Mouse (Mus musculus): Measurements from ENCODE around the gene Brd7. TPM values are rescaled to one million over a fixed set of nuclear protein-coding genes. Genes with fewer than 3 reads are reported as not detected.

The Brd7 gene
- polyA plus RNA-seq, 1 experiment from 2014 or later = 23.7 TPM

DNA sequence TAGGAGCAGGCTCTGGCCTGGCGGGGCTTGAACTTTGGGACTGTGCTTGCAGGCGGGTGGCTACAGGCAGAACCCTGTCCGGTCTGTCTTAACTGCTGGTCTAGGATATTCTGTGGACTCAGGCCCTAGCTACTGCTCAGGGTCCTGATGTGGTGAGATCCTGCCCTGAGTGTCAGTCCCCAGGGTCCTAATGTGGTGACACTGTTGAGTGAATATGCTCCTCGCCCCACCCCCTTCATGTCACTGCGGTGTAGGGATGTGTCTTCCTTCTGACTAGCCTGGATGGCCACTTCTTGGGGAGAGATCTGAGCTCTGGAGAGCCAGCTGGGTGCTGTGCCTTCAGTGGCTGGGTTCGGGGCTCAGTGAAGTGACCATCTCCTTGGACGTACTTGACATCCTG lies 52.1 kb downstream of the Brd7 start:
- 0 out of 2 replicates have a peak, but pooled peaks have one; percentile 10 for ATAC-seq (ENCODE audit: low read depth)
- H3K4me1 ChIP-seq (ENCODE audit: control insufficient read depth, low read depth, low read length) = peaks cover 3% of the 10 kb centered on the region; the same call in 1 of the 2 replicates
- H3K27ac ChIP-seq (ENCODE audit: low read length) = no peak overlapping the region
- H3K4me2 ChIP-seq (ENCODE audit: low read depth, low read length) = no peak overlapping the region
- no peak overlapping the region for H3K9ac ChIP-seq (ENCODE audit: low read depth, low read length)
- peaks cover 41% of the 10 kb centered on the region for H3K36me3 ChIP-seq (ENCODE audit: control insufficient read depth, insufficient read depth)
- WGBS (ENCODE audit: insufficient replicate concordance) = 82% methylated on average over 7 of the region's 7 CpGs
- H3K9me3 ChIP-seq (replicated peaks; ENCODE audit: control insufficient read depth, low read length) = no peaks in the 10 kb centered on the region
- H3K27me3 ChIP-seq (ENCODE audit: control insufficient read depth, insufficient read depth, low read depth, low read length) = no peaks in the 10 kb centered on the region
- H3K4me3 ChIP-seq (ENCODE audit: low read depth, low read length) = no peak overlapping the region

DNA sequence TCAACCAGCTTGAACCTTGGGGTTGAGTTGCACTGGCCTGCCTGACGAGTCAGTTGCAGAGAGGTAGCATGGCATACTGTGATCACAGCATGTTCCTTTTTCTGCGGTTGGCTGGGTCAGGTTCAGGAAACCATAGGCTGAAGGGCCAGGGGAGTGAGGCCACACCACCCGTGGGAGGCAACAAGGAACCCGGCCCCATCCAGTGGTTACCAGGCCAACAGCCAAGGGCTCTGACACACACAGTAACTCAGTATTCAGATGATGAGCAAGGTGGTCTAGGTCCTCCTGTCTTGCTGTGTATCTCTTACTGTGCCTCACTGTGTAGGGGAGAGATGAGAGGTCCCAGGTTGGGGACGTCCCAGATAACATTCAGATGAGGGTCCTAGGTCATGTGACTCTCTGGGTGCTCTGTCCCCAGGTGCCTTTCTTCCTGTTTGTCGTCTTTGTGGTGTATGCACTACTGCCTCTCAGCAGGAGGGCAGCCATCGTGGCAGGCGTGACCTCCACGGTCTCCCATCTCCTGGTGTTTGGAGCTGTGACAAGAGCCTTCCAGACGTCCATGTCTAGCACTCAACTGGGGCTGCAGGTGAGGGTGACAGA lies 52.6 kb downstream of the Brd7 start:
- WGBS (ENCODE audit: insufficient replicate concordance) = 57% methylated on average over 10 of the region's 10 CpGs
- no peak for ATAC-seq (ENCODE audit: low read depth)
- peaks cover 41% of the 10 kb centered on the region for H3K36me3 ChIP-seq (ENCODE audit: control insufficient read depth, insufficient read depth)

DNA sequence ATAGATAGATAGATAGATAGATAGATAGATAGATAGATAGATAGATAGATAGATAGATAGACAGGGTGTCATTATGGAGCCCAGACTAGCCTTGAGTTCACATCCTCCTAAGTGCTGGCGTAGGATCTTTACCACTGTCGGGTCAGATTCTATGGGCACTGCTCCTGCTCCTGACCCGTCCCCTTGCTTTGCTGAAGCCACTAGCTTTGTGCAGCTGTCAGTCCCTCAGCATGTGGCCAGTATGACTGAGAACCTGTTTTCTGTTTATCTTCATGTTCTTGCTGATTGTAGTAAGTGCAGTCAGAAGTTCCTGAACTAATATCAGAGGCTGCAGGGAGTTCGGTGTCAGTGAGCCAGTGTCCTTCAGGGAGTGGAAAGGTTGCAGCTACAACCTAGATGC lies 54.3 kb downstream of the Brd7 start:
- H3K4me2 ChIP-seq (ENCODE audit: low read depth, low read length) = no peak overlapping the region
- ATAC-seq (ENCODE audit: low read depth) = no peak
- H3K27ac ChIP-seq (ENCODE audit: low read length) = no peak overlapping the region
- no peak overlapping the region for H3K4me3 ChIP-seq (ENCODE audit: low read depth, low read length)
- H3K36me3 ChIP-seq (ENCODE audit: control insufficient read depth, insufficient read depth) = peaks cover 36% of the 10 kb centered on the region
- 88% methylated on average over 4 of the region's 4 CpGs for WGBS (ENCODE audit: insufficient replicate concordance)
- H3K27me3 ChIP-seq (ENCODE audit: control insufficient read depth, insufficient read depth, low read depth, low read length) = no peaks in the 10 kb centered on the region
- H3K4me1 ChIP-seq (ENCODE audit: control insufficient read depth, low read depth, low read length) = peaks cover 13% of the 10 kb centered on the region
- no peaks in the 10 kb centered on the region for H3K9me3 ChIP-seq (replicated peaks; ENCODE audit: control insufficient read depth, low read length)
- no peak overlapping the region for H3K9ac ChIP-seq (ENCODE audit: low read depth, low read length)

More for the DNA sequence above, 52.6 kb downstream of the Brd7 start:
- no peak overlapping the region for H3K4me3 ChIP-seq (ENCODE audit: low read depth, low read length)
- H3K4me2 ChIP-seq (ENCODE audit: low read depth, low read length) = no peak overlapping the region
- H3K27me3 ChIP-seq (ENCODE audit: control insufficient read depth, insufficient read depth, low read depth, low read length) = no peaks in the 10 kb centered on the region
- peaks cover 3% of the 10 kb centered on the region; the same call in 1 of the 2 replicates for H3K4me1 ChIP-seq (ENCODE audit: control insufficient read depth, low read depth, low read length)
- H3K9me3 ChIP-seq (replicated peaks; ENCODE audit: control insufficient read depth, low read length) = no peaks in the 10 kb centered on the region
- no peak overlapping the region for H3K27ac ChIP-seq (ENCODE audit: low read length)
- no peak overlapping the region for H3K9ac ChIP-seq (ENCODE audit: low read depth, low read length)

DNA sequence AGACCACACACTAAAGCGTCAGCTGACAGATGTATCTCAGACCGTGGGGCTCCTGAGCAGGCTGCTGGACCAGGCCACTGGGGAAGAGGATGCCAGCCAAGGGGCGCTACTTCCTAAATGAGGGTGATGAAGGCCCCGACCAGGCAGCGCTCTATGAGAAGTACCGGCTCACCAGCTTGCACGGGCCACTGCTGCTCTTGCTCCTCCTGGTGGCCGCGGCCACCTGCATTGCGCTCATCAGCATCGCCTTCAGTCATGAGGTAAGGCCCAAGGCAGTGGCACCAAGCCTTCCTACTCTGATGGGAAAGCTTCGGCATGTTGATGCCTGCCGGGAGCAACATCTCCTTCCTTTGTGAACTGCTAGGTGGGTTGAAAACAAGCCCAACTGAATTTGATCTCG lies 55.5 kb downstream of the Brd7 start:
- no peak for ATAC-seq (ENCODE audit: low read depth)
- Histone ChIP-seq H3K9ac (ENCODE audit: low read depth, low read length) (no peak overlapping the region), H3K4me2 (ENCODE audit: low read depth, low read length) (no peak overlapping the region), H3K4me1 (ENCODE audit: control insufficient read depth, low read depth, low read length) (peaks cover 25% of the 10 kb centered on the region), H3K27me3 (ENCODE audit: control insufficient read depth, insufficient read depth, low read depth, low read length) (no peaks in the 10 kb centered on the region), H3K36me3 (ENCODE audit: control insufficient read depth, insufficient read depth) (peaks cover 36% of the 10 kb centered on the region), H3K9me3 (replicated peaks; ENCODE audit: control insufficient read depth, low read length) (no peaks in the 10 kb centered on the region), H3K4me3 (ENCODE audit: low read depth, low read length) (no peak overlapping the region), H3K27ac (ENCODE audit: low read length) (no peak overlapping the region)
- 71% methylated on average over 14 of the region's 14 CpGs for WGBS (ENCODE audit: insufficient replicate concordance)

DNA sequence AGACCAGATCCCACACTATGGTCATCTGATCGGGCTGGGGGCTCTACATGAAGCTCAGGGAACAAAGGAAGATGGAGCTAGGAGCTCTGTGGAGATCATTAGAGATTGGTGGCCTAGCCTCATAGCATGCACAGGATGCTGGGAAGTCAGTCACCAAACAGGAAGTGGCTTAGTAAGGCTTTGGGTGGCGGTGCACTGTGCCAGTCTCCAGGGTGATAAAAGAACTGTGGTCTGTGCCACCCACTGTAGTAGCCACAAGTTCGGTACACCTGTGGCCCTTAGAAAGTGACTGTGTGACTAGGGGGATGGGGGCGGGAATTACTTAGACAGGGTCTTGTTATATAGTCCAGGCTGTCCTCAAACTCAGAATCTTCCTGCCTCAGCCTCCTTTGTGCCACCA lies 56.2 kb downstream of the Brd7 start:
- Histone ChIP-seq H3K4me1 (ENCODE audit: control insufficient read depth, low read depth, low read length) (peaks cover 32% of the 10 kb centered on the region), H3K4me2 (ENCODE audit: low read depth, low read length) (no peak overlapping the region), H3K4me3 (ENCODE audit: low read depth, low read length) (no peak overlapping the region), H3K27me3 (ENCODE audit: control insufficient read depth, insufficient read depth, low read depth, low read length) (no peaks in the 10 kb centered on the region), H3K27ac (ENCODE audit: low read length) (no peak overlapping the region), H3K36me3 (ENCODE audit: control insufficient read depth, insufficient read depth) (peaks cover 31% of the 10 kb centered on the region), H3K9ac (ENCODE audit: low read depth, low read length) (no peak overlapping the region), H3K9me3 (replicated peaks; ENCODE audit: control insufficient read depth, low read length) (no peaks in the 10 kb centered on the region)
- 62% methylated on average over 4 of the region's 4 CpGs for WGBS (ENCODE audit: insufficient replicate concordance)
- ATAC-seq (ENCODE audit: low read depth) = no peak

DNA sequence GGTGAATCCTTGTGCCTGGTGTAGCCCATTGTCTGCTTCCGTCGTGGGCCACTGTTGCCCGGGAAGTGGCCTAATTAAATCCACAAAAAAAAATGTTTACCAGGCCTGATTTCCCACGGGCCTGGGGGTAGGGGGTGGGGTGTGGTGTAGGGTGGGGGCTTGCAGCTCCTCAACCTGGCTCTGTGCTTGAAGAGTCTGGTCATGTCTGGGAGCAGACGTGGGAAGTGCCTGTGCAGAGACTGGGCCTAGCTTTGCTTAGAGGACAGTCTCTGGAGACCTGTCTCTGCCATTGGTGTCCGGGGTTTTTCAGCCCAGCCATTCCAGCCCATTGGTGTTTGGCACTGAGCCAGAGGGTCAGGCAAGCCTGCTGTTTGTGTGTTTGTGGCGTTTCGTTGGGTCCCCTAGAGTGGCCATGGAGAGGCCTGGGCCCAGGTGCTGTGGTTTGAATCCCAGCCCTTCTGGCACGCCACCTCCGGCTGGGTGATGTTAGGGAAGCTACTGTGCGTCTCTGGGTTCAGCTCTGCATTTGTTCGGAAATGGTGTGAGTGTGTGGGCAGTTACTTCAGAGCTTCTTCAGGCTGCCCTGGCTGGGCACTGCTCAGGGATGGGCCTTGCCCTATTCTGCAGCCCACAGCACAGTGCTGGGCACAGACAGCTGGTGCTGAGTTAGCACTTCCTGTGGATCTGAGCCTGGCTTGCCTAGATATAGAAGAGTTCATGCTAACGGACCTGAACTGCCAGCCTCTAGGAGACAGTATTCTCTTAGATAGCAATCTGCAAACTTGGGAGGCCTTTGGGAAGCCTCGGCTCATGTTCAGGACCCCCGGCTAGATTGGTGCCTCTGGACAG lies 60.2 kb downstream of the Brd7 start:
- peak overlapping the region; percentile 54 for H3K4me3 ChIP-seq (ENCODE audit: low read depth, low read length)
- no peaks in the 10 kb centered on the region for H3K27me3 ChIP-seq (ENCODE audit: control insufficient read depth, insufficient read depth, low read depth, low read length)
- peak; percentile 45 for ATAC-seq (ENCODE audit: low read depth)
- H3K9me3 ChIP-seq (replicated peaks; ENCODE audit: control insufficient read depth, low read length) = no peaks in the 10 kb centered on the region
- peak overlapping the region; percentile 91 for H3K27ac ChIP-seq (ENCODE audit: low read length)
- peaks cover 70% of the 10 kb centered on the region for H3K4me1 ChIP-seq (ENCODE audit: control insufficient read depth, low read depth, low read length)
- H3K9ac ChIP-seq (ENCODE audit: low read depth, low read length) = peak overlapping the region; percentile 63
- H3K4me2 ChIP-seq (ENCODE audit: low read depth, low read length) = peak overlapping the region; percentile 65
- H3K36me3 ChIP-seq (ENCODE audit: control insufficient read depth, insufficient read depth) = peaks cover 12% of the 10 kb centered on the region
- WGBS (ENCODE audit: insufficient replicate concordance) = 43% methylated on average over 15 of the region's 15 CpGs

DNA sequence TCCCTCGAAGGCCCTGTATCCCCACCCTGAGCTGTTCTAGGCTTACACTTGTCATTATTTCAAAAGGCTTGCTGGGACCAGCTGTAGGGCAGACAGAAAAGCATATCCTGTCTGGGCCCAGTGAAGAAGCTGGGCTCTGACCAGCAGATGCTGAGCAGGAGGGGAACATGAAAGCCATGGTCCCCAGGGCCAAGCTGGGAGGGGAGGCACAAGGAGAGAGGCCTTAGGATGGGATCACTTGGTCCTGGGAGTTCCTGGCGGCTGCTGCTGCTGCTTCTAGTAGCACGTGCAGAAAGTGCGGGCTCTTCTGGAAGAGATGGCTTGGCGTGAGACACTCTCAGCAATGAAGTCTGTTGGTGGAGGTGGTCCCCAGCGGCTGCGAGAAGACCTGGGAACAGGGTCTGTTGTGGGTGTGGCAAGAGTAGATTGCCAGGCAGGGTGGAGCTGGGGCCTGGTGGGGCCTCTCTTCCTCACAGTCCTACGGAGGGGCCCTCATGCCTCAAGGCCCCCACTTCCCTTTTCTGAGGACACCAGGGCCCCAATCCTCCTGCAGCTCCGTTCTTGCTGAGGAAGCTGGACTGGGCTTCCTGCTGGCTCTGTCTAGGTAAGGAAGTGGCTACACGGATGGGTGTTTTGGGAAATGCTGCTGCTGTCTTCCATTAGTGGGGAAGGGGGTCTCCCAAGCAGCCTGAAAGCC lies 61.9 kb downstream of the Brd7 start:
- peak overlapping the region; percentile 54 for H3K4me3 ChIP-seq (ENCODE audit: low read depth, low read length)
- no peaks in the 10 kb centered on the region for H3K9me3 ChIP-seq (replicated peaks; ENCODE audit: control insufficient read depth, low read length)
- no peaks in the 10 kb centered on the region for H3K27me3 ChIP-seq (ENCODE audit: control insufficient read depth, insufficient read depth, low read depth, low read length)
- H3K36me3 ChIP-seq (ENCODE audit: control insufficient read depth, insufficient read depth) = no peaks in the 10 kb centered on the region; the same call in 1 of the 2 replicates
- 18% methylated on average over 10 of the region's 10 CpGs for WGBS (ENCODE audit: insufficient replicate concordance)
- peak overlapping the region; percentile 63 for H3K9ac ChIP-seq (ENCODE audit: low read depth, low read length)
- H3K27ac ChIP-seq (ENCODE audit: low read length) = peak overlapping the region; percentile 91
- peaks cover 71% of the 10 kb centered on the region for H3K4me1 ChIP-seq (ENCODE audit: control insufficient read depth, low read depth, low read length)
- peak overlapping the region; percentile 65 for H3K4me2 ChIP-seq (ENCODE audit: low read depth, low read length)
- ATAC-seq (ENCODE audit: low read depth) = peak; percentile 83

DNA sequence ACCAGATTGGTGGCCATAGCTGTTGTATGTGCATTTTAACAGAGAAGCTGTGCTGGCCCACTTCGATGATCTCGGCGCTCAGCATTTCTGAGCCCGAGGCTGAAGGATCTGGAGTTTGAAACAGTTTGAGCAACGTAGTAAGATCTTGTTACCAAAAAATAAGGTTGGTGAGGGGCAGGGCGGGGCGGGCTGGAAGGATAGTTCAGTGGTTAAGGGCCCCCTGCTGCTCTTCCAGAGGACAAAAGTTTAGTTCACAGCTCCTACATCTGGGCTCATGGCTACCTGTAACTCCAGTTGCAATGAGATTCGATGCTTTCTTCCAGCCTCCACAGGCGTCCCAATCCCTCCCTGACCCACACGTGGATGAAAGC lies 63.3 kb downstream of the Brd7 start:
- H3K4me2 ChIP-seq (ENCODE audit: low read depth, low read length) = peak overlapping the region; percentile 47
- H3K27me3 ChIP-seq (ENCODE audit: control insufficient read depth, insufficient read depth, low read depth, low read length) = no peaks in the 10 kb centered on the region
- no peaks in the 10 kb centered on the region; the same call in 1 of the 2 replicates for H3K36me3 ChIP-seq (ENCODE audit: control insufficient read depth, insufficient read depth)
- peak overlapping the region; percentile 0; the same call in 1 of the 2 replicates for H3K4me3 ChIP-seq (ENCODE audit: low read depth, low read length)
- peak overlapping the region; percentile 91 for H3K27ac ChIP-seq (ENCODE audit: low read length)
- WGBS (ENCODE audit: insufficient replicate concordance) = 66% methylated on average over 10 of the region's 10 CpGs
- H3K9me3 ChIP-seq (replicated peaks; ENCODE audit: control insufficient read depth, low read length) = no peaks in the 10 kb centered on the region
- H3K4me1 ChIP-seq (ENCODE audit: control insufficient read depth, low read depth, low read length) = peaks cover 80% of the 10 kb centered on the region
- no peak for ATAC-seq (ENCODE audit: low read depth)
- H3K9ac ChIP-seq (ENCODE audit: low read depth, low read length) = peak overlapping the region; percentile 63; the same call in 1 of the 2 replicates

Data from liver, embryonic 16.5 days (tissue).